Mouse (Mus musculus) bone marrow, adult 2 months (tissue): Measurements from ENCODE around the gene BC052040. TPM values are rescaled to one million over a fixed set of nuclear protein-coding genes. Genes with fewer than 3 reads are reported as not detected.

Source experiments
- H3K27ac ChIP-seq: fragments of 200-500 bp; 2 replicates; pipeline ENCODE4 v1.5.1; 2012; ENCODE audit warnings: low read depth, mild to moderate bottlenecking, control low read depth, inconsistent platforms, low read length; ENCODE audit not compliant: control insufficient read depth, poor library complexity, insufficient read depth
- H3K4me1 ChIP-seq: fragments of 200-500 bp; 2 replicates; pipeline ENCODE4 v1.6.1; 2011; ENCODE audit warnings: low read length; ENCODE audit not compliant: control insufficient read depth, insufficient read depth
- H3K4me3 ChIP-seq: fragments of 200-500 bp; replicated peaks from 2 replicates; pipeline ENCODE3; 2011; ENCODE audit warnings: mild to moderate bottlenecking, low read depth, low read length, control low read depth; ENCODE audit not compliant: control insufficient read depth
- CTCF ChIP-seq: fragments of 200-500 bp; IDR thresholded peaks from 2 replicates; pipeline ENCODE4 v1.5.1; 2011; ENCODE audit warnings: low read length, control low read depth; ENCODE audit not compliant: control insufficient read depth, insufficient read depth
- POLR2A ChIP-seq: fragments of 200-500 bp; IDR thresholded peaks from 2 replicates; pipeline ENCODE4 v1.6.1; 2011; ENCODE audit warnings: low read depth, mild to moderate bottlenecking, control low read depth, low read length, borderline replicate concordance; ENCODE audit not compliant: control insufficient read depth
- WGBS: fragments of 180-500 bp; shearing (Covaris S2); methylation state at CpG from one replicate; pipeline ENCODE4 v1.1.7; 2018; 5-methylcytosine and 5-hydroxymethylcytosine counted together
- polyA plus RNA-seq: library from polyadenylated mRNA; stranded (reverse); fragments of >200 nt; gene quantifications from 2 replicates; pipeline ENCODE4 v1.2.4, GENCODE M21; 2011; ENCODE audit warnings: low replicate concordance; ENCODE audit not compliant: missing spikeins, insufficient read depth, insufficient read length

The BC052040 gene
- polyA plus RNA-seq, 1 experiment = 4.6 TPM

- WGBS = 88% methylated on average over 6 of the region's 6 CpGs
These were observed 112.9 kb downstream of the BC052040 start for GRCm38 (mm10) chr2:115694386-115694785.

GRCm38 (mm10) chr2:115699032-115699431, 117.5 kb downstream of the BC052040 start:
- Histone ChIP-seq H3K4me3 (no peak overlapping the region), H3K27ac (no peak overlapping the region), H3K4me1 (no peaks in the 10 kb centered on the region)
- no peak for TF ChIP-seq POLR2A
- TF ChIP-seq CTCF = no peak
- 93% methylated on average over 5 of the region's 5 CpGs for WGBS

More at GRCm38 (mm10) chr2:115694386-115694785, 112.9 kb downstream of the BC052040 start:
- TF ChIP-seq CTCF (no peak), POLR2A (no peak)
- H3K4me3 ChIP-seq = no peak overlapping the region
- no peak overlapping the region for H3K27ac ChIP-seq
- H3K4me1 ChIP-seq = no peaks in the 10 kb centered on the region

DNA sequence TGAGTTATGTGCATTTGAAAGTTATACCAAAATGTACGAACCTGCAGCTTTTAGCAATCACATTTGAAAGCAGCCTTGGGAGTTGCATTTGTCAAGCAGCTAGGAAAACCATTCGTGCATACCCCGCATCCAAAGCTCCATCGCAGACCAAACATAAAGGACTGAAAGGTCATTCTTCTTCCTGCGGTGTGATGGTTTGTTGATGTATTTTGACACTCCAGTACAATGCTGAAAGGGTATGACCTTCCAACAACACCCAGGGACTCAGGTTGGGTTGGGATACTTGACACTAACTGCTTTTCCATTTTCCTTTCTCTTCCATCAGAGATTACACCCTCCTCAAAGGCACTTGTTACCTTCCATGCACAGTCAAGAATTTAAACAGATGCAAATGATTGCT, 121.1 kb downstream of the BC052040 start:
- no peak for TF ChIP-seq POLR2A
- TF ChIP-seq CTCF = no peak
- no peak overlapping the region for H3K4me3 ChIP-seq
- WGBS = 93% methylated on average over 5 of the region's 5 CpGs
- no peaks in the 10 kb centered on the region for H3K4me1 ChIP-seq
- no peak overlapping the region for H3K27ac ChIP-seq

DNA sequence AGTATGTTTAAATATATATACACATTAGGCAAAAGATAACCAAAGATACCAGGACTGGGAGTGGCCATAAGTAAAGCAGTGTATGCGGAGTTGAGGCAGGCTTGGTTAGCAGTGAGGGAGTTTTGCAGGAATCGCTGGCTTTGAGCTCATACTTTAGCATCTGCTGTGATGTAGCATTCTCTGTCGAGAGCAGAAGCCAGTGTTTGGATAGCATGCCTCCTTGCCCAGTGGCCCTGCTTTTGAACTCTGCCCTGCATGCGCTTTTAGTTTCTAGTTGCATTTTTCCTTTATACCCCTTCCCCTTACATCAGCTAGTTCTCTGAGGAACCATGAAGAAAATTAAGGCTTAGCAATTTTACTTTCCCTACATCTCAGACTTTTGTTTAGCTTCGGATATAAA, 136.0 kb downstream of the BC052040 start:
- Histone ChIP-seq H3K27ac (no peak overlapping the region), H3K4me1 (no peaks in the 10 kb centered on the region), H3K4me3 (no peak overlapping the region)
- WGBS = 82% methylated on average over 5 of the region's 5 CpGs
- TF ChIP-seq POLR2A (no peak), CTCF (no peak)

GRCm38 (mm10) chr2:115717980-115718379, 136.5 kb downstream of the BC052040 start:
- Histone ChIP-seq H3K27ac (no peak overlapping the region), H3K4me3 (no peak overlapping the region), H3K4me1 (no peaks in the 10 kb centered on the region)
- no peak for TF ChIP-seq POLR2A
- TF ChIP-seq CTCF = no peak
- 79% methylated on average over 3 of the region's 3 CpGs for WGBS

GRCm38 (mm10) chr2:115723452-115723851, 141.9 kb downstream of the BC052040 start:
- WGBS = 86% methylated on average over 8 of the region's 8 CpGs
- TF ChIP-seq POLR2A (no peak), CTCF (no peak)
- Histone ChIP-seq H3K27ac (no peak overlapping the region), H3K4me1 (no peaks in the 10 kb centered on the region), H3K4me3 (no peak overlapping the region)

DNA sequence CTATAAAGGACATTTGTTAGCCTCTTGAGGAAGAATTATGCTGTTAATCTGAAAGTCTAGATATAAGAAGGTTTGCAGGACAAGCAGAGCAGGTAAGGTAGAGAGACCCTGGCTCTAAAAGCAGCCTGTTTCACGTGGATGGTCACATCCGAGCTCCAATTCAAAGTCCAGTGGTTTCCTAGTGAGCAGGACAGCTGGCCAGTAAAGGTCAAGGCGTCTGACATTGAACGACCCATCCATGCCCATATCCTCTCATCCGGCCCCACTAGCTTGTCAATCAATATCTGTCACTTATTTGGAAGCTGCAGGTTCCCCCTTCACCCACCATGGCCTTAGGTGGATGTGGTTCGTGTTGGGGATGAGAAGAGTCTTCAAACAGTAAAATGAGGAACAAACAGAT, 142.7 kb downstream of the BC052040 start:
- no peak overlapping the region for H3K27ac ChIP-seq
- 75% methylated on average over 6 of the region's 6 CpGs for WGBS
- H3K4me1 ChIP-seq = no peaks in the 10 kb centered on the region
- H3K4me3 ChIP-seq = no peak overlapping the region
- TF ChIP-seq CTCF = no peak
- TF ChIP-seq POLR2A = no peak

- TF ChIP-seq POLR2A = no peak
- no peak for TF ChIP-seq CTCF
- no peak overlapping the region for H3K4me3 ChIP-seq
- H3K27ac ChIP-seq = no peak overlapping the region
- WGBS = 89% methylated on average over 6 of the region's 6 CpGs
- no peaks in the 10 kb centered on the region for H3K4me1 ChIP-seq
These were observed 143.2 kb downstream of the BC052040 start for GRCm38 (mm10) chr2:115724726-115725125.

GRCm38 (mm10) chr2:115725503-115725902, 144.0 kb downstream of the BC052040 start:
- no peak overlapping the region for H3K4me3 ChIP-seq
- WGBS = 88% methylated on average over 6 of the region's 6 CpGs
- H3K27ac ChIP-seq = no peak overlapping the region
- TF ChIP-seq POLR2A = no peak
- no peak for TF ChIP-seq CTCF
- no peaks in the 10 kb centered on the region for H3K4me1 ChIP-seq
